Comparison of ENCODE assay signal across 9 mouse cellular contexts in genomic region chr19:48413836-48414235, GRCm38 (mm10).
DNase-seq lines count a peak whose midpoint lies in the region; ATAC-seq and TF ChIP-seq lines count a peak whose summit lies in the region.
"Had no signal": no experiment of that assay in that cellular context is flagged by ENCODE, and none has a peak within 500 bp of the region (broad histone marks: within the 10 kb centered on the region; RNA-seq: fewer than 3 reads in every experiment).

No protein-coding gene starts in this region.

- TF ChIP-seq CTCF in lung, postnatal 0 days (IDR thresholded peaks at IDR 0.05), result peak; percentile 69

- no peaks in the 10 kb centered on the region for H3K27me3 ChIP-seq in limb, embryonic 11.5 days (ENCODE audit: control insufficient read depth, insufficient read depth, low read length)
- H3K27me3 ChIP-seq in limb, embryonic 10.5 days (ENCODE audit: low read depth, poor library complexity, severe bottlenecking), result no peaks in the 10 kb centered on the region
- no peaks in the 10 kb centered on the region for H3K27me3 ChIP-seq in lung, postnatal 0 days (replicated peaks; ENCODE audit: insufficient read depth, low read length)
- H3K27me3 ChIP-seq in forebrain, embryonic 15.5 days, result no peaks in the 10 kb centered on the region
- H3K27me3 ChIP-seq: embryonic facial prominence, embryonic 15.5 days had no signal

- no peak overlapping the region for H3K27ac ChIP-seq in limb, embryonic 11.5 days (replicated peaks; ENCODE audit: low read depth, low read length)
- no peak overlapping the region for H3K27ac ChIP-seq in limb, embryonic 10.5 days
- no peak overlapping the region for H3K27ac ChIP-seq in lung, postnatal 0 days (ENCODE audit: low read length)
- H3K27ac ChIP-seq in forebrain, embryonic 15.5 days (replicated peaks), result no peak overlapping the region
- H3K27ac ChIP-seq: embryonic facial prominence, embryonic 15.5 days had no signal

- WGBS in limb, embryonic 11.5 days, result 59% methylated on average over 2 of the region's 2 CpGs
- WGBS in limb, embryonic 10.5 days, result 62% methylated on average over 2 of the region's 2 CpGs
- WGBS in lung, postnatal 0 days, result 60% methylated on average over 2 of the region's 2 CpGs
- 65% methylated on average over 2 of the region's 2 CpGs for WGBS in forebrain, embryonic 15.5 days

- no peak overlapping the region for H3K9ac ChIP-seq in limb, embryonic 11.5 days (ENCODE audit: low read length)
- no peak overlapping the region for H3K9ac ChIP-seq in lung, postnatal 0 days (replicated peaks; ENCODE audit: low read depth)
- H3K9ac ChIP-seq in forebrain, embryonic 15.5 days (replicated peaks), result no peak overlapping the region
- H3K9ac ChIP-seq: embryonic facial prominence, embryonic 15.5 days had no signal

- no peaks in the 10 kb centered on the region for H3K4me1 ChIP-seq in limb, embryonic 11.5 days (ENCODE audit: control insufficient read depth, insufficient read depth, low read length)
- H3K4me1 ChIP-seq in limb, embryonic 10.5 days, result no peaks in the 10 kb centered on the region
- H3K4me1 ChIP-seq in lung, postnatal 0 days (ENCODE audit: insufficient read depth, low read depth, low read length), result no peaks in the 10 kb centered on the region
- 0 out of 2 replicates have a peak, but pooled peaks cover 5% of the 10 kb centered on the region for H3K4me1 ChIP-seq in forebrain, embryonic 15.5 days
- H3K4me1 ChIP-seq: embryonic facial prominence, embryonic 15.5 days had no signal

- DNase-seq in adrenal gland, postnatal 10 days, result peak; percentile 45
- no peak for DNase-seq in adrenal gland, adult 8-10 months
- peak; percentile 28 for DNase-seq in limb, embryonic 11.5 days (ENCODE audit: low spot score)
- no peak for DNase-seq in limb, embryonic 10.5 days (ENCODE audit: low spot score)
- peak; percentile 30 for DNase-seq in lung, postnatal 0 days (ENCODE audit: low spot score)
- DNase-seq in gastrocnemius, adult 8-10 months (ENCODE audit: low spot score in 2 of 2), result no peak

- no peak overlapping the region for H3K4me2 ChIP-seq in limb, embryonic 11.5 days (ENCODE audit: low read depth, severe bottlenecking)
- H3K4me2 ChIP-seq in lung, postnatal 0 days (replicated peaks; ENCODE audit: low read depth, low read length), result no peak overlapping the region
- no peak overlapping the region for H3K4me2 ChIP-seq in forebrain, embryonic 15.5 days (replicated peaks)
- H3K4me2 ChIP-seq: embryonic facial prominence, embryonic 15.5 days had no signal

- no peak for ATAC-seq in limb, embryonic 11.5 days (ENCODE audit: insufficient number of reproducible peaks, low FRiP score, low TSS enrichment, low read depth)
- ATAC-seq in hematopoietic stem cell, adult 5-6 weeks (replicated peaks in 1 of 2; ENCODE audit: insufficient read depth in 1 of 2, low FRiP score in 2 of 2, low TSS enrichment in 1 of 2, low read depth in 1 of 2, poor library complexity in 2 of 2, severe bottlenecking in 2 of 2), result peak; percentile 71 to 72; a peak in 3 of 4 replicates
- ATAC-seq in lung, postnatal 0 days, result no peak
- ATAC-seq in forebrain, embryonic 15.5 days (replicated peaks), result no peak

- H3K9me3 ChIP-seq in limb, embryonic 11.5 days (ENCODE audit: control insufficient read depth, low read length), result no peaks in the 10 kb centered on the region
- H3K9me3 ChIP-seq in limb, embryonic 10.5 days (replicated peaks), result no peaks in the 10 kb centered on the region
- no peaks in the 10 kb centered on the region for H3K9me3 ChIP-seq in lung, postnatal 0 days (ENCODE audit: low read length)
- H3K9me3 ChIP-seq in forebrain, embryonic 15.5 days, result no peaks in the 10 kb centered on the region
- H3K9me3 ChIP-seq: embryonic facial prominence, embryonic 15.5 days had no signal

- TF ChIP-seq EP300 in lung, postnatal 0 days (IDR thresholded peaks at IDR 0.05), result no peak

- no peaks in the 10 kb centered on the region for H3K36me3 ChIP-seq in limb, embryonic 11.5 days (ENCODE audit: control insufficient read depth, insufficient read depth, low read length)
- H3K36me3 ChIP-seq in limb, embryonic 10.5 days, result no peaks in the 10 kb centered on the region
- H3K36me3 ChIP-seq in lung, postnatal 0 days (ENCODE audit: insufficient read depth, low read length), result no peaks in the 10 kb centered on the region
- no peaks in the 10 kb centered on the region for H3K36me3 ChIP-seq in forebrain, embryonic 15.5 days
- H3K36me3 ChIP-seq: embryonic facial prominence, embryonic 15.5 days had no signal

- H3K4me3 ChIP-seq in limb, embryonic 11.5 days (ENCODE audit: low read depth, low read length), result no peak overlapping the region
- H3K4me3 ChIP-seq in limb, embryonic 10.5 days, result no peak overlapping the region
- no peak overlapping the region for H3K4me3 ChIP-seq in lung, postnatal 0 days (ENCODE audit: low read depth, low read length)
- no peak overlapping the region for H3K4me3 ChIP-seq in forebrain, embryonic 15.5 days
- H3K4me3 ChIP-seq: embryonic facial prominence, embryonic 15.5 days had no signal

Comparison
In these comparisons a context has a peak if more than half of its experiments do, and no peak if none do; other contexts are left out.
1. DNase-seq: peak in adrenal gland, postnatal 10 days (single experiment), limb, embryonic 11.5 days (single experiment) and lung, postnatal 0 days (single experiment); none in adrenal gland, adult 8-10 months (single experiment), limb, embryonic 10.5 days (single experiment) and gastrocnemius, adult 8-10 months (0 of 2).
2. ATAC-seq: peak in hematopoietic stem cell, adult 5-6 weeks (2 of 2); none in limb, embryonic 11.5 days (single experiment), lung, postnatal 0 days (single experiment) and forebrain, embryonic 15.5 days (single experiment).